Mouse (Mus musculus): ENCODE measurements around the gene Primpol. TPM values are rescaled to one million over a fixed set of nuclear protein-coding genes. Genes with fewer than 3 reads are reported as not detected.

Primpol gene
- polyA plus RNA-seq, 1 experiment from 2014 or later = 14.8 TPM

DNA sequence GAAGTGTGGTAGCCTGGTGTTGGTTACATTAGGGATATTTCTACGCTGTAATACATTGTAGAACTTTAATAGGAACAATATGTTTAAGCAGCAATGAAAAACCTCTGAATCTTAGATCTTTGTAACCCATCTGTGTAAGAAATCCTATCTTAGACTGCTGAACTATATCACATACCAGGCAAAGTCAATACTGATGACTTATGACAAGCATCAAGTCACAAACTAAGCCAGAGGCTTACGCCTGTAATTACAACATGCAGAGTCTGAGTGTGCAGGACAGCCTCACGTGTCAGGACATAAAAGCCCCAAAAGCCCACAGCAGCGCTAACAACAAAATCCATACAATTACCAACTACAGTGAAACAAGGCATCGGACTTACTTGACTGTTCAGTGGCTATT is 13.4 kb downstream of the Primpol start:
- peaks cover 8% of the 10 kb centered on the region; the same call in 1 of the 2 replicates for H3K36me3 ChIP-seq
- no peaks in the 10 kb centered on the region for H3K9me3 ChIP-seq (replicated peaks)
- H3K27ac ChIP-seq (replicated peaks) = no peak overlapping the region
- H3K4me2 ChIP-seq (replicated peaks) = no peak overlapping the region
- no peaks in the 10 kb centered on the region for H3K27me3 ChIP-seq
- WGBS = 29% methylated on average over 5 of the region's 5 CpGs
- ATAC-seq (ENCODE audit: insufficient number of reproducible peaks, low FRiP score, low TSS enrichment, low read depth) = no peak
- H3K9ac ChIP-seq = no peak overlapping the region
- H3K4me3 ChIP-seq (replicated peaks) = no peak overlapping the region
- peaks cover 8% of the 10 kb centered on the region; the same call in 1 of the 2 replicates for H3K4me1 ChIP-seq

DNA sequence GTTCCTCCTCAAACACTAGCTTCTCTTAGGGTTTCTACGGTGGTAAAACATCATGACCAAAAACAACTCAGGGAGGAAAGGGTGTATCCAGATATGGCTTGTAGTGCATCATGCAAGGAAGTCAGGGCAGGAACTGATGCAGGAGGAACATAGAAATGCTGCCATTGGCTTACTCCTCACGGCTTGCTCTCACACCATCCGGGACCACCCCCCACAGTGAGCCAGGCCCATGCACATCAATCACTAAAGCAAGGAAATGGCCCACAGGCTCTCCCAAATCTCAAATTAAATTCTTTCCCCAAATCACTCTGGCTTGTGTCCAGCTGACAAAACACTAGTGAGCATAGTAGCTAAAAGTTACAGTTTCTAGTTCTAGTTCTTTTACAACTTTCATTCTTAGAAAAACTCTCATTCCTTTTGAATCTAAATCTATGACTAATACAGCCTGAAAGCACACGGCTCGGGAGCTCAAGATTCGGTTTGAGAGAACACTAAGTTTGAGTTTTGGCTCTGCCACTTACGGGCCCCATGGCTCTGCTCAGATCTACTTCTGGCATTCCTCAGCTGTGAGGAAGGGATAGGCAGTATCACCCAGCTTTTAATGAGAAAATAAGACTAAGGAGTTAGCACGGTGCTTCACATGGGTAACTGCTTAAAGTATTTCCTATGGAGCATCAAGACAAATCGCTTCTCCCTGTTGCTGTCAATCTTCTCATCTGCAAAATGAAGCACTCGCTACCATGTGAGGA is 15.9 kb downstream of the Primpol start:
- ATAC-seq (ENCODE audit: insufficient number of reproducible peaks, low FRiP score, low TSS enrichment, low read depth) = no peak
- Histone ChIP-seq H3K9ac (no peak overlapping the region), H3K9me3 (replicated peaks) (no peaks in the 10 kb centered on the region), H3K36me3 (peaks cover 17% of the 10 kb centered on the region; the same call in 1 of the 2 replicates), H3K27ac (replicated peaks) (no peak overlapping the region), H3K4me3 (replicated peaks) (no peak overlapping the region), H3K4me1 (peaks cover 8% of the 10 kb centered on the region; the same call in 1 of the 2 replicates), H3K4me2 (replicated peaks) (no peak overlapping the region), H3K27me3 (no peaks in the 10 kb centered on the region)
- 45% methylated on average over 10 of the region's 10 CpGs for WGBS

DNA sequence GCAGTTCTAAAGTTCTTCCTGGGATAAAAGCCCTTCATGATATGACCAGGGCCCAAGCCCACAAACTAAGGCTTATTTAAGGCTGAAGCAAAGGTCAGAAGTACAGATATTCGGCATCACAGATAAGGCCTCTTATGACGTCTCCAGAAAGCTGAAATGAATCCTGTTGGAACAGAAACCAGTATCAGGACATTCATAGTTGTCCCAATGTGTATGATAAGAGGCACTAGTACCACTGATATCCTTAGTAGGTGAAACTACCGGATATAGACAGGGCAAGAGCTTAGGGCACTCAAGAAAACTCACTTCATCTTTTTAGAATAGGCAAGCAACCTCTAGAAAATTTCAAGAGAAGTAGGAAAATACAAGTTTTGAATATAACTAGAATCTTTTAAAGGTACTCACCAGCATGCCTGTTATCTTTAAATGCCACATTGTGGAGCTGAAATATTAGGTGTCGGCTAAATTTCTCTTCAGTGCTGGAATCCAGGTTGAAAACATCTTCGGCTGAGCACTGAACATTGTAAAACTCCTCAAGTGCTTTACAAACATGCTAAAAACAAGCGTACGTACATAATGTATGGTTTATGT is 17.6 kb downstream of the Primpol start:
- Histone ChIP-seq H3K27me3 (no peaks in the 10 kb centered on the region), H3K4me3 (replicated peaks) (no peak overlapping the region), H3K9ac (no peak overlapping the region), H3K9me3 (replicated peaks) (no peaks in the 10 kb centered on the region), H3K4me2 (replicated peaks) (no peak overlapping the region), H3K4me1 (peaks cover 8% of the 10 kb centered on the region; the same call in 1 of the 2 replicates), H3K36me3 (0 out of 2 replicates have a peak, but pooled peaks cover 13% of the 10 kb centered on the region), H3K27ac (replicated peaks) (no peak overlapping the region)
- WGBS = 87% methylated on average over 7 of the region's 7 CpGs
- no peak for ATAC-seq (ENCODE audit: insufficient number of reproducible peaks, low FRiP score, low TSS enrichment, low read depth)

DNA sequence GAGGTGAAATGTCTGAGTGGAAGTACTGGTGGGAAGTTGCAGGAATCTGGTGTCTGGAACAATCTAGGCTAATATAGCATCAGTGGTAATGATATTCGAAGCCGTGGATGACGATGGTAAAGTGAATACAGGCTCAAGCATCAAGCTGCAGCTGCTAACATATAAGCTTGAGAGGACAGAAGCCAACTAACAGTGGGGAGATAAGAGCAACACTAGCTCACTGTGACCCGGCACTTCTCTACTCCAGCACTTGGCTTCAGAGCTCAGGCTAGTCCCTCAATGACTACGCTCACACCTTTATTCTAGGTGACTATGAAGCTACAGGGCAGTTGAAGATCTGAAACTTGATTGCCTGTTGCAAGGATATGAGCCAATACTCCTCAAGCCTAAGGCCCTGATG is 18.3 kb downstream of the Primpol start:
- Histone ChIP-seq H3K4me1 (peaks cover 8% of the 10 kb centered on the region; the same call in 1 of the 2 replicates), H3K9ac (no peak overlapping the region), H3K36me3 (0 out of 2 replicates have a peak, but pooled peaks cover 13% of the 10 kb centered on the region), H3K4me3 (replicated peaks) (no peak overlapping the region), H3K4me2 (replicated peaks) (no peak overlapping the region), H3K27me3 (no peaks in the 10 kb centered on the region), H3K27ac (replicated peaks) (no peak overlapping the region), H3K9me3 (replicated peaks) (no peaks in the 10 kb centered on the region)
- no peak for ATAC-seq (ENCODE audit: insufficient number of reproducible peaks, low FRiP score, low TSS enrichment, low read depth)
- WGBS = 91% methylated on average over 5 of the region's 5 CpGs

DNA sequence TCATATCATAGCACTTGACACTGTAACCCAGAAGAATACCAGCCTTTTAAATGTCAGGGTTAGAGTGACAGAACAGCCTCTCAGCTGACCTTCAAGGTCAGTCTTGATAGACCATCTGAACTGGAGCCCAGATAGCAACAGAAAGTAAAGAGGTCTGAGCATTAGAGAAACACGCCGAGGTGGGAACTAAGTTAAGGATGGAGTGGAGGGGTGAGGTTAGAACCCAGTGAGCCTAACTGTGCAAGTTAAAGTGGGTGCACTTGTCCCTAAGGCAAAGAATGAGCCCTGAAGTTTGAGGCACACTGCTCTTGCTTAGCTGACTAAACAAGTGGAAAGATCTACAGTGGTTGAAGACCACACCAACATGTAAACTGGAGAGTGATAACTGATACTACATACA is 18.9 kb downstream of the Primpol start:
- no peaks in the 10 kb centered on the region for H3K9me3 ChIP-seq (replicated peaks)
- no peak overlapping the region for H3K4me2 ChIP-seq (replicated peaks)
- no peak for ATAC-seq (ENCODE audit: insufficient number of reproducible peaks, low FRiP score, low TSS enrichment, low read depth)
- H3K4me3 ChIP-seq (replicated peaks) = no peak overlapping the region
- 0 out of 2 replicates have a peak, but pooled peaks cover 13% of the 10 kb centered on the region for H3K36me3 ChIP-seq
- WGBS = 90% methylated on average over 2 of the region's 2 CpGs
- H3K4me1 ChIP-seq = peaks cover 8% of the 10 kb centered on the region; the same call in 1 of the 2 replicates
- no peak overlapping the region for H3K9ac ChIP-seq
- no peak overlapping the region for H3K27ac ChIP-seq (replicated peaks)
- no peaks in the 10 kb centered on the region for H3K27me3 ChIP-seq

DNA sequence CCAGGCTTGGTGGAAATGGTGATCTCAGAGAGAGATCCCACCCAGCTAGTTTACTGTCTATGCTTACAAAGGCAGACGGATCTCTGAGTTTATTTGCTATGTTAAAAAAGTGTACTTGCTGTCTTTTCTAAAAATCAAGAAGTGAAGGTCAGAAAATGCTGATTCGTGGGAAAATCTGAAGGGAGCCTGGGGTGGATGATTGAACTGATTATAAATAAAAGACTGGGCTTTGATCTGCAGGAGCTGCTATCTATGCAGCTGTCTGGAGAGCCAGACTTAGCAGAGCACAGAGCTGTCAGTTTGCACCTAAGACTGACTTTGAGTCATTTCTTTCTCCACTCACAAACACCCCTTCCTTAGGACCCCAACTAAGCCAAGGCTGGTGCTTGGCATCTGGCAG is 19.6 kb downstream of the Primpol start:
- Histone ChIP-seq H3K4me2 (replicated peaks) (no peak overlapping the region), H3K4me1 (peaks cover 8% of the 10 kb centered on the region; the same call in 1 of the 2 replicates), H3K36me3 (0 out of 2 replicates have a peak, but pooled peaks cover 13% of the 10 kb centered on the region), H3K4me3 (replicated peaks) (no peak overlapping the region), H3K27ac (replicated peaks) (no peak overlapping the region), H3K27me3 (no peaks in the 10 kb centered on the region), H3K9ac (no peak overlapping the region), H3K9me3 (replicated peaks) (no peaks in the 10 kb centered on the region)
- WGBS = 69% methylated on average over 2 of the region's 2 CpGs
- ATAC-seq (ENCODE audit: insufficient number of reproducible peaks, low FRiP score, low TSS enrichment, low read depth) = no peak

DNA sequence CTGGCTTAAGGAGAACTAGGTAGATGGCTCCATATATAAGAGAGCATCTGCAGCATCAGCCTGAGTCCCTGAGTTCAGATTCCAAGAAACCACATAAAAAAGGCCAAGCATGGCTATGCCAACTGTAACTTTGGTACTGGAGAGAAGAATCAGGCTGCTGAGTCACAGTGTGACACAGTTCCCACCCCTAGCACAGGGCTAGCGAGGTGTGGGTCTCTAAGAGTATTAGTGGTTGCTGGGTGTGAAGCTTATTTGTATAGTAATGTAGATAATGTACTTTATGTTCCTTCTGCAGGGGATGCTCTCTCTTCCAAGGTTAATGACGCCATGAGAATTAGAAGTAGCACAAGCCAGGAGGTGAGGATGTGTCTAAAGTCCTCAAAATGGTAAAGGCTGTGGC is 20.5 kb downstream of the Primpol start:
- WGBS = 90% methylated on average over 2 of the region's 2 CpGs
- H3K36me3 ChIP-seq = 0 out of 2 replicates have a peak, but pooled peaks cover 13% of the 10 kb centered on the region
- no peak overlapping the region for H3K4me3 ChIP-seq (replicated peaks)
- H3K9ac ChIP-seq = no peak overlapping the region
- no peak for ATAC-seq (ENCODE audit: insufficient number of reproducible peaks, low FRiP score, low TSS enrichment, low read depth)
- no peaks in the 10 kb centered on the region for H3K9me3 ChIP-seq (replicated peaks)
- H3K27ac ChIP-seq (replicated peaks) = no peak overlapping the region
- H3K27me3 ChIP-seq = no peaks in the 10 kb centered on the region
- peaks cover 8% of the 10 kb centered on the region; the same call in 1 of the 2 replicates for H3K4me1 ChIP-seq
- H3K4me2 ChIP-seq (replicated peaks) = no peak overlapping the region

DNA sequence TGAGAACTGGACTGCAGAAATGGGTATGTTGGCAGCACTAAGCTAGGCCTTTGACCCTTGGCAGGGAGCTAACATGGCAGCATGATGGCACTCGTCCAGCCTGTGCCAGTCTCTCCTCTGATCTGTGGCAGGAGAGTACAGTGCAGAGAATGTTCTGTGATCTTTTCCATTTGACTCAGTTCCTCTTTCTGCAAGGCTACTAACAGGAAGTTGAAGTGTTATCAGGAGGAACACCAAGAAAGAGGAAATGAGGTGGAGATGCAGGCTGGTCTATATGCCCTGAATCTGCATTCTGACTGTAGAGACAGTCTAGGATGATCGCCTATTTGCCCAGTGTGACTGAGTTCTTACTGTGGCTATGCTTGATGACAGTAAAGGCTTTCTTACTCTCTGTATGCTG is 21.4 kb downstream of the Primpol start:
- no peaks in the 10 kb centered on the region for H3K27me3 ChIP-seq
- ATAC-seq (ENCODE audit: insufficient number of reproducible peaks, low FRiP score, low TSS enrichment, low read depth) = no peak
- no peaks in the 10 kb centered on the region for H3K9me3 ChIP-seq (replicated peaks)
- H3K4me1 ChIP-seq = no peaks in the 10 kb centered on the region
- H3K27ac ChIP-seq (replicated peaks) = no peak overlapping the region
- no peak overlapping the region for H3K4me3 ChIP-seq (replicated peaks)
- no peak overlapping the region for H3K9ac ChIP-seq
- 82% methylated on average over 2 of the region's 2 CpGs for WGBS
- H3K4me2 ChIP-seq (replicated peaks) = no peak overlapping the region
- H3K36me3 ChIP-seq = 0 out of 2 replicates have a peak, but pooled peaks cover 13% of the 10 kb centered on the region

DNA sequence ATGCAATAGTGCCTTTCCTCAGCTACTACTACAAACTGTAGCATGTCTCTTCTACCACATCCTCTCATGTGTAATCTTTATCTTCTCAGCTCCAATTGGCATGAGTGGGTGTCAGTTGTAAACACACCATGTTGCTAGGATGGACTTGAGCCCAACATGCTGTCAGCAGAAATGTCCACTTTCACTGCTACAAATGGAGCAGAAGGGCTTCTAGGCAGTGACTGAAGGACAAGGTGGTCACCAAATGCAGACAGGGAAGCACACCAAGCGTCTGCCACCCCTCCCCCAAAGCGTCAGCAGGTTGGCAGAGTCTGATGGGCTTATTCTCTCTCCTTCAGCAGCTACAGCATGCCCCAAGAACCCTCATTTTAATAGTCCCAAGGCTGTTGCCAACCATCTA is 23.2 kb downstream of the Primpol start:
- no peak overlapping the region for H3K4me2 ChIP-seq (replicated peaks)
- WGBS = 67% methylated on average over 2 of the region's 2 CpGs

DNA sequence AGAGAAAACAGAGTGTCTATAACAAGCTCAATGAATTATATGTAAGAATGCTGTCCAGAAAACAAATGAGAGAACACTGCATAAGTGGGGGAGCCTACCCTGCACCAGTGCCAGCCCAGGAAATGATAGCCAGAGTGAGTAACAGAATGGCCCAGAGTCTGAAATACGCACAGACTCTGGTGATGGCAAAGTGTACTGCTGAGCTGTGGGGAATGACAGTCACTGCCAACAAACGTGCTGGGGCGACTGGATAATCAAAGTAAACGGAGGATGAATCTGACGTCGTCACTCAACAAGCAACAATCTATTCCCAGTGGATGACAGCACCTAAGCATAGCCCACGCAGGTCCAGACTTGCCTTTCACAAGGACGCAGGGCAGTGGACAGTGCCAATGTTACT is 23.9 kb downstream of the Primpol start:
- no peak overlapping the region for H3K9ac ChIP-seq
- no peak for ATAC-seq (ENCODE audit: insufficient number of reproducible peaks, low FRiP score, low TSS enrichment, low read depth)
- WGBS = 72% methylated on average over 8 of the region's 8 CpGs

More for the DNA sequence above, 23.2 kb downstream of the Primpol start:
- Histone ChIP-seq H3K9ac (no peak overlapping the region), H3K4me3 (replicated peaks) (no peak overlapping the region), H3K4me1 (no peaks in the 10 kb centered on the region), H3K9me3 (replicated peaks) (no peaks in the 10 kb centered on the region), H3K27me3 (no peaks in the 10 kb centered on the region), H3K27ac (replicated peaks) (no peak overlapping the region), H3K36me3 (0 out of 2 replicates have a peak, but pooled peaks cover 9% of the 10 kb centered on the region)
- ATAC-seq (ENCODE audit: insufficient number of reproducible peaks, low FRiP score, low TSS enrichment, low read depth) = no peak

DNA sequence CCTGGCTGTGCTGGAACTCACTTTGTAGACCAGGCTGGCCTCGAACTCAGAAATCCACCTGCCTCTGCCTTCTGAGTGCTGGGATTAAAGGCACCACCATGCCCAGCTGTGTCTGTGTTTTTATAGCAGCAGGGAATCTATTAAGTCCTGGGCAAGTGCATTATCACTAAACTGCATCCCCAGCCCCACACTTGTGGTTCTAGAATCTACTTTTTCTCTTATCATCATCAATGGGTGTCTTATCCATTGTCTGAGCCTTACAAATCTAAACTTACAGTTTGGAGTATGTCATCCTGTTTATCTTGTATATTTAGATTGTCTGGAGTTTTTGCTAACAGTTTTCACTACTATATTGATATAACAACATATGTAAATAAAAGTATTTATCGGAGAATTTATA is 28.3 kb downstream of the Primpol start:
- no peak overlapping the region for H3K4me2 ChIP-seq (replicated peaks)
- H3K36me3 ChIP-seq = 0 out of 2 replicates have a peak, but pooled peaks cover 2% of the 10 kb centered on the region
- no peaks in the 10 kb centered on the region for H3K27me3 ChIP-seq
- H3K9me3 ChIP-seq (replicated peaks) = no peaks in the 10 kb centered on the region
- H3K4me1 ChIP-seq = no peaks in the 10 kb centered on the region
- no peak for ATAC-seq (ENCODE audit: insufficient number of reproducible peaks, low FRiP score, low TSS enrichment, low read depth)
- no peak overlapping the region for H3K27ac ChIP-seq (replicated peaks)
- H3K9ac ChIP-seq = no peak overlapping the region
- 91% methylated on average over 2 of the region's 2 CpGs for WGBS
- no peak overlapping the region for H3K4me3 ChIP-seq (replicated peaks)

More for the DNA sequence above, 23.9 kb downstream of the Primpol start:
- Histone ChIP-seq H3K4me2 (replicated peaks) (no peak overlapping the region), H3K27me3 (no peaks in the 10 kb centered on the region), H3K9me3 (replicated peaks) (no peaks in the 10 kb centered on the region), H3K27ac (replicated peaks) (no peak overlapping the region), H3K36me3 (0 out of 2 replicates have a peak, but pooled peaks cover 3% of the 10 kb centered on the region), H3K4me3 (replicated peaks) (no peak overlapping the region), H3K4me1 (no peaks in the 10 kb centered on the region)
